Mouse (Mus musculus) activated CD4-positive, CD25-positive, alpha-beta regulatory T cell, adult 9 weeks (primary cell): ENCODE results near the gene Gchfr. TPM values are rescaled to one million over a fixed set of nuclear protein-coding genes. Genes with fewer than 3 reads are reported as not detected.

Experiments
- polyA plus RNA-seq: library from polyadenylated mRNA; unstranded; fragments of 100-300 nt; shearing (Covaris generic); gene quantifications from one replicate; pipeline ENCODE4 v1.2.1, GENCODE M21; 2017

Gene Gchfr
- polyA plus RNA-seq: not detected

DNA sequence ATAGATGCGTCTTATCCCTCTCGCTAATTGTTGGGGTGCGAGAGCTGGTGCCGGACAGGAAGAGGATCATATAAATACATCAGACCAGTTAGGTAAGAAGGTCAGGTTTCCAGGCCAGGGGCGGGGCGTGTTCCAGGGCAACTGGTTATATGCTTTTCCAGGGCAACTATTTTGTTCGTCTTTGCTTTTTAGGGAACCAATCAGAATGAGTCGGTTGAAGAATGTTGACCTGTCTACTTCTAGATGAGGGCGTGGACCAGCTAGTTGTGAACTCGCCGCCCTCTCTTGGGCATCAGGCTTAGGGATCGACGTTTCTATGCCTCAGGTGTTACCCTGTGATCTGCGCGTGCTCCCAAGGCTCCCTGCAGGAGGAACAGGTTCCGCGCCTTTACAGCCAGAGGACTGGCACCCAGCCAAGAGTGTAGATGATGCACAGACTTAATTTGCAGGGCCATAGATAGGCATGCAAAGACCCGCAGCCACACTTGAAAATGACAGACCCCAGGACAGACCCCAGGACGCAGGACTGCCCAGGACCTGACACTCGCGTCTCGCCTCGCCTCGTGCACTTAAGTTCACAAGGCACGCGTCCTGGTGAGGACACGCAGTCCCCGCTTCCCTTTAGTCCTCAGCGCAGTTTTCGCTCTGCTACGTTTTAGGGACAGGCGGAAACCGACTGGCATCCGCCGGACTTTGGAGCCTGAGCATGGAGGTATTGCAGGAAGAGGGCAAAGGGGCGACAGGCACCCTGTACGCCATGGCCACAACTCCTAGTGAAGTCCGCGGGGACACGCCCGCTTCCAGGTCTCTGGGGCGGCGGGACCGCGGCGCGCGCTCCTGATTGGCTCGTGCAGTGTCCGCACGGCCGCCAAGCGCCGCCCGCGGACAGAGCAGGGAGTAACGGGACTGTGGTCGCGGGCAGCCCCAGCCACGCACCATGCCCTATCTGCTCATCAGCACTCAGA, at the start of gene Gchfr:
Gene Gchfr, plus strand, starts transcription at position 873 of the 965 bp plus-strand sequence.

DNA sequence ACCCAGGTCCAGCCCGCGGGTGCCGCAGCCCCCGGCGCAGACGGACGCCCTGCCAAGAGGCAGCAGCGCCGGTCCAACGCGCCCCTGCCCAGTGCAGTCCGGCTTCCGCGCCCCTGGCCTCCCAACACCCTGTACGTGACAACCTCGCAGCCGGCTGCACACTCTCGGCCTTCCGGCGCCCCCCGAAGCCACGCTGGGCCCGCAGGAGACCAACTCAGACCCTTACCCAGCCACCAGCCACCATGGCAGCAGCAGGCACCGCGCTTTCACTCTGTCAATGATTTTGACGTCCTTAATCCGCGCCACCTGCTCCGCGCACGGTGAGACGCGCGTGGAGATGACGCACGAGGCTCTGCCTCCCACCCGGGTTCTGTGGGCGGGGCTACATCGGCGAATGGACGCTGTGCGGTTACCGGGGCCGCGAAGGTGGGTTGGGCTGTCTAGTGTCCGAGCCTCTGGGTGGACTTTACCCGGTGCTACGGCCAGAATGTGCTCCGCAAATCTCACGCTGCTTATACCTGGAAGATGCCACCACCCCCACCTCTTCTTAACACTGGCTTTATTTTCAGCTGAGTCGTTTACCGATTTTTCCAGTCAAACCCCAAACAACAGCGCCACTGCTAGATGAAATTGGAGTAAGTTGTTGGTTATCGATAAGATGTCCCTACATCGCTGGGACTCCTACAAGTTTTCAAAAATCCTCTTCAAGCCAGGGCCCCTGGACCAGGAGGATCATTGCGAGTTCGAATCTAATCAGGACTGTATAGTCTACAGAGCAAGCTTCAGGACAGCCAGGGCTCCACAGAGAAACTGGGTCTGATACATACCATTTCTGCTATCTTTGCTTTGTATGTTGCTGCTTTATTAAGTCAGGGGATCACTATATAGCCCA, 10.6 kb upstream of the Gchfr start, which contains the start of gene Rmdn3:
Gene Rmdn3, minus strand, starts transcription at position 354 of the 892 bp plus-strand sequence.

DNA sequence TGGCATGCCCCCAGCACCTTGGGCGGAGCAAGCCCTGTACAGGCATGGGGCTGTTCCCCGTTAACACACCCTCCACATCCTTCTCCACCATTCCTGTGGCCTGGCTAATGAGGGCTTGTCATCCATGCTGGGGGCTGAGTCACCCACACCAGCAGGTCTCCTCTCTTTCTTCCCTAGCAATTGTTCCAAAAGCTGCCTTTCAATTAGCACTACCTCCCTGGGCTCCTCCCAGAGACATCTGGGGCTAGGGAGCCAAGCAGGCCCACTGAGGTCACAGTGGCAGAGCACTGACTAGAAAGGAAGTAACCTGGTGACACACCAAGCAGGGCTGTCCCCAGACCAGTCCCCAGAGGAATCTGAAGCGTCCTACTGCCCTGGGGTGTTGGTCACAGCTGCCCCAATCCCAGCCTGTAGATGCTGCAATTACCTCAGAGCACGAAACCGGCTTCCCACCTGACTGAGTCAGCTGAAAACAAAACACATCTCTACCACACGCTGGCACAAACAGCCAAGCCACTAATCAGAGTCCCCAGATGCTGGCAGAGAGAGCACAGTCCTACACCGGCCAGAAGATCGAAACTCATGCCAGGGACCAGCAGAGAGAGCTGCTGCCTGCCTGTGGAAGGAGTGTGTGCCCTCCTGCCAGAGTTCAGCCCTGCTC, 6.5 kb downstream of the Gchfr start, which contains the start of gene Gm14137:
Gene Gm14137, plus strand, starts transcription at position 519 of the 661 bp plus-strand sequence.

DNA sequence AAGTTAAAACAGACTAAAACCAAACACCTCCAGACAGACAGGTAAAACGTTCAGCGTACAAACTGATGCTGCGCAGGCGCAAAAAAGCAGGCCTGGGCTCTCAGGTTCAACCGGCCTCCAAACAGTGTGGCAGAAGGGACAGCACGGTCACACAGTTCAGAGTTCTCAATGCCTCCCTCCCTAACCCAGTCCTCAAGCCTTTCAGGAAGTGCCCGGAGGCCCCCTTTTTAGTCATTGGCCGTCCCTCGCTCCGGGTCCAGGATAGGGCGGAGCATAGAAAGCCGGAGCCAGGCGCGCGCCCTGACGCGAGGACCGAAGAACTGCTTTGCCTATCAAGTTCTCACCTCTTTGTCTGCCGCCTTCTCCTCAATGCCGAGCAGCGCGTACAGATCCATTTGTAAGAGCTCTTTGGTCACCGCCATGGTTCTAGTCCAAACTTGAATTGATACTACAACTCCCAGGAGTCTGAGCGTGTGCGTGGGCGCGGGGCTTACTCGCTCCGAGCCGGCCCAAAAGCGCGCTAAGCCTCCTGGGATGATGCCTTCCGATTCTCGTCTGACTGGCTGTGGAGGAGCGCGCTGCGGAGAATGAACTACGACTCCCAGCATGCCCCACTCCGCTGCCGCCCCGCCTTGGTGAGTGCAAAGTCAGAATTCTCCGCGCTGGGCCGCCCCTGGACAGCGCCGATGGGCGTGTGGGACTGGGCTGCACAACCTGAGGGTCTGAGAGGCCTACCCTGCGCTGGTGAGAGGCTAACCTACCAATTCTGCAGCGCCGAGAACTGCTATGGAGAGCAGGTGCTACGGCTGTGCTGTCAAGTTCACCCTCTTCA, 41.0 kb downstream of the Gchfr start, which contains the start of the genes Zfyve19 and Dnajc17:
Gene Zfyve19, plus strand, starts transcription at position 274 of the 832 bp plus-strand sequence.
Gene Dnajc17, minus strand, starts transcription at position 452 of the 832 bp plus-strand sequence.

Other genes starting within 250 kb of the Gchfr start
- gene Chst14, start 241.3 kb upstream of the Gchfr start, polyA plus RNA-seq: 4.4 TPM
- 27.6 TPM for gene Ccdc32, start 138.4 kb upstream of the Gchfr start, polyA plus RNA-seq
- gene Rpusd2, start 133.0 kb upstream of the Gchfr start, polyA plus RNA-seq: 2.4 TPM
- 4.8 TPM for gene Knl1, start 120.7 kb upstream of the Gchfr start, polyA plus RNA-seq
- gene Rad51, start 55.0 kb upstream of the Gchfr start, polyA plus RNA-seq: 10.9 TPM
- gene Rmdn3, start 10.7 kb upstream of the Gchfr start, polyA plus RNA-seq: 26.0 TPM
- gene Gm14137, start 6.7 kb downstream of the Gchfr start, polyA plus RNA-seq: 0.73 TPM
- gene Zfyve19, start 40.8 kb downstream of the Gchfr start, polyA plus RNA-seq: 58.9 TPM
- 14.4 TPM for gene Dnajc17, start 41.0 kb downstream of the Gchfr start, polyA plus RNA-seq
- gene Ppp1r14d, start 62.1 kb downstream of the Gchfr start, polyA plus RNA-seq: not detected
- not detected for gene Spint1, start 69.6 kb downstream of the Gchfr start, polyA plus RNA-seq
- gene Rhov, start 103.5 kb downstream of the Gchfr start, polyA plus RNA-seq: 0.27 TPM
- gene Vps18, start 121.0 kb downstream of the Gchfr start, polyA plus RNA-seq: 17.7 TPM
- 0.12 TPM for gene Dll4, start 158.0 kb downstream of the Gchfr start, polyA plus RNA-seq
- 0.17 TPM for gene Chac1, start 183.5 kb downstream of the Gchfr start, polyA plus RNA-seq